Comparison of ENCODE assay signal across 8 mouse cellular contexts in the genomic region with DNA sequence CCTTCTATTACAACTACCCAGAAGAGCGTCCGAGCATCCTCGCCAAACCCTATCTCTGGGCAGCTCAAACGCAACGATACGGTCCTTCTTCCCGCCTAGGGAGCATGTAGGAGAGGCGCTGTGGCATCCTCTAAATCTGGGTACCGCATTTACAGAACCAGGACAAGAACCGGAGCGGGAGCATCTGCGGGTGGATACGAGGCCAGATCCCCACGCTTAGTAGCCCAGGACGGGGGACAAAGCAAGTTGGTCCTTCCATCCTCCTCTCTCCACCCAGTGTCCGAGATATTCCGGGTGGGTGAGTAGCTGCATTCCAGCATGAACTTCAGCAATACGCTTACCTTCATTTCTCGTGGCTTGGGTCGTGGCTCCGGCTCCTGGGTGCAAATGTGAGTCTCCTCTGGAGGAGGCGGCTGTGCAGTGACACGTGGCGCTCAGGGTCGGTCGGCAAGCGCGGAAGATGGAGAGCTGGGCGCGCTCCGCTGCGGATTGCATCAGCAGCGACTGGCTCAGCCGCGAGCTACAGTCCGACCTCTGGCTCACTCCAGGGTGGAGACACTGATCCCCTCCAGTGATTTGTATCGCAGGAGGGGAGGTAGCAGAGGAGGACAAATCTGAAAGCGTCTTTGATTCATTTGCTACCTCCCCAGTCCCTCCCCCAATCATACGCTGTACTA. TPM values are rescaled to one million over a fixed set of nuclear protein-coding genes. Genes with fewer than 3 reads are reported as not detected.
A peak's percentile ranks its signal among the peaks of the same experiment; 100 is the strongest.
DNase-seq lines count a peak whose midpoint lies in the region; ATAC-seq lines count a peak whose summit lies in the region.

Gene Bcat1, minus strand, starts transcription at position 637 of the 677 bp plus-strand sequence.

- H3K4me1 ChIP-seq in midbrain, embryonic 14.5 days (ENCODE audit: control insufficient read depth, insufficient read depth, low read length) = 0 out of 2 replicates have a peak, but pooled peaks cover 5% of the 10 kb centered on the region

- no peaks in the 10 kb centered on the region for H3K9me3 ChIP-seq in midbrain, embryonic 14.5 days (ENCODE audit: control insufficient read depth, low read length)

- H3K4me3 ChIP-seq in midbrain, embryonic 14.5 days (replicated peaks; ENCODE audit: low read depth, low read length) = peak within 1 kb of the TSS; percentile 52

- under 1% methylated on average over 39 of the region's 39 CpGs for WGBS in midbrain, embryonic 14.5 days

- peak; percentile 24 to 30 for DNase-seq in left cerebral cortex, adult 18-20 months (ENCODE audit: low spot score in 2 of 2)
- DNase-seq in left cerebral cortex, adult 11 months (ENCODE audit: low spot score) = no peak
- peak; percentile 47 for DNase-seq in Muller cell, postnatal 12 days (ENCODE audit: inconsistent ontology term)
- DNase-seq in embryo, embryonic 11.5 days (ENCODE audit: low read depth, low spot score) = peak; percentile 44
- peak; percentile 34 for DNase-seq in heart, postnatal 4 days
- peak in 1 of 2 experiments; percentile 13 for DNase-seq in left cerebral cortex, adult 8-10 months (ENCODE audit: low spot score in 2 of 2)
- DNase-seq in midbrain, embryonic 14.5 days = peak; percentile 77
- peak; percentile 66 for DNase-seq in thymus, postnatal 4 days

- peak within 1 kb of the TSS; percentile 98 for H3K4me2 ChIP-seq in midbrain, embryonic 14.5 days (ENCODE audit: low read length)

- H3K36me3 ChIP-seq in midbrain, embryonic 14.5 days (ENCODE audit: control insufficient read depth, insufficient read depth, low read length) = no peaks in the 10 kb centered on the region

- H3K27me3 ChIP-seq in midbrain, embryonic 14.5 days (ENCODE audit: control insufficient read depth, insufficient read depth, low read length) = no peaks in the 10 kb centered on the region

- peak within 1 kb of the TSS; percentile 57 for H3K9ac ChIP-seq in midbrain, embryonic 14.5 days (replicated peaks; ENCODE audit: low read length)

- H3K27ac ChIP-seq in midbrain, embryonic 14.5 days (replicated peaks; ENCODE audit: low read depth, low read length) = no peak within 1 kb of the TSS; the same call in 1 of the 2 replicates

- ATAC-seq in midbrain, embryonic 14.5 days (ENCODE audit: low FRiP score, low TSS enrichment) = peak; percentile 70; the same call in 1 of the 2 replicates

RNA-seq across cellular contexts. Expression of gene Bcat1, which starts in this region (rescaled TPM):
- 10 to 100 TPM; 79.0 to 94.8 TPM for total RNA-seq in left cerebral cortex, adult 18-20 months (2021)
- 1 to 10 TPM; 2.4 to 2.9 TPM for total RNA-seq in heart, postnatal 4 days (2021)
- total RNA-seq in left cerebral cortex, adult 8-10 months (2022) = 10 to 100 TPM; 92.3 to 98.0 (median 95.9) TPM
- 94.4 and 117 TPM in 2 replicates for polyA plus RNA-seq in midbrain, embryonic 14.5 days (2014; fragmentation: Nextera tagmentation; extraction: Ambion mirVana)

Comparison
In these comparisons a context has a peak if more than half of its experiments do, and no peak if none do; other contexts are left out.
1. RNA of gene Bcat1 (total RNA-seq): 92.3 to 98.0 TPM in left cerebral cortex, adult 8-10 months and 79.0 to 94.8 TPM in left cerebral cortex, adult 18-20 months; 2.4 to 2.9 TPM in heart, postnatal 4 days; every median in the first group is over 10 times any median in the second.